Mouse (Mus musculus): ENCODE measurements around the gene Jph2. TPM values are rescaled to one million over a fixed set of nuclear protein-coding genes. Genes with fewer than 3 reads are reported as not detected.
A peak's percentile ranks its signal among the peaks of the same experiment; 100 is the strongest.

The Jph2 gene
- polyA plus RNA-seq, 1 experiment from 2014 or later, result 0.26 TPM

GRCm38 (mm10) chr2:163381246-163381645 is 16.5 kb downstream of the Jph2 start:
- Histone ChIP-seq H3K9ac (ENCODE audit: low read depth, low read length) (no peak overlapping the region), H3K27ac (ENCODE audit: low read depth, low read length) (no peak overlapping the region), H3K36me3 (ENCODE audit: control insufficient read depth, insufficient read depth, low read length) (no peaks in the 10 kb centered on the region), H3K4me1 (replicated peaks; ENCODE audit: control insufficient read depth, insufficient read depth, low read length) (no peaks in the 10 kb centered on the region), H3K27me3 (replicated peaks; ENCODE audit: control insufficient read depth, insufficient read depth, low read length) (peaks cover 11% of the 10 kb centered on the region), H3K4me2 (no peak overlapping the region), H3K4me3 (ENCODE audit: low read depth, low read length) (no peak overlapping the region), H3K9me3 (ENCODE audit: control insufficient read depth, low read length) (no peaks in the 10 kb centered on the region)
- DNase-seq (ENCODE audit: low spot score), result no peak
- no peak for ATAC-seq (replicated peaks; ENCODE audit: low FRiP score)
- WGBS, result 79% methylated on average over 8 of the region's 8 CpGs

- Histone ChIP-seq H3K4me3 (ENCODE audit: low read depth, low read length) (no peak overlapping the region), H3K4me1 (replicated peaks; ENCODE audit: control insufficient read depth, insufficient read depth, low read length) (no peaks in the 10 kb centered on the region), H3K27me3 (replicated peaks; ENCODE audit: control insufficient read depth, insufficient read depth, low read length) (peaks cover 30% of the 10 kb centered on the region), H3K36me3 (ENCODE audit: control insufficient read depth, insufficient read depth, low read length) (no peaks in the 10 kb centered on the region), H3K9ac (ENCODE audit: low read depth, low read length) (no peak overlapping the region), H3K27ac (ENCODE audit: low read depth, low read length) (no peak overlapping the region), H3K9me3 (ENCODE audit: control insufficient read depth, low read length) (no peaks in the 10 kb centered on the region), H3K4me2 (no peak overlapping the region)
- 68% methylated on average over 5 of the region's 5 CpGs for WGBS
- DNase-seq (ENCODE audit: low spot score), result no peak
- ATAC-seq (replicated peaks; ENCODE audit: low FRiP score), result no peak
Measured at GRCm38 (mm10) chr2:163379366-163379765, 18.4 kb downstream of the Jph2 start.

- Histone ChIP-seq H3K27me3 (replicated peaks; ENCODE audit: control insufficient read depth, insufficient read depth, low read length) (peaks cover 36% of the 10 kb centered on the region), H3K4me2 (peak overlapping the region; percentile 23; the same call in 1 of the 2 replicates), H3K4me3 (ENCODE audit: low read depth, low read length) (no peak overlapping the region), H3K9ac (ENCODE audit: low read depth, low read length) (no peak overlapping the region), H3K36me3 (ENCODE audit: control insufficient read depth, insufficient read depth, low read length) (no peaks in the 10 kb centered on the region), H3K9me3 (ENCODE audit: control insufficient read depth, low read length) (no peaks in the 10 kb centered on the region), H3K27ac (ENCODE audit: low read depth, low read length) (no peak overlapping the region), H3K4me1 (replicated peaks; ENCODE audit: control insufficient read depth, insufficient read depth, low read length) (no peaks in the 10 kb centered on the region)
- DNase-seq (ENCODE audit: low spot score), result no peak
- WGBS, result 30% methylated on average over 33 of the region's 33 CpGs
- no peak for ATAC-seq (replicated peaks; ENCODE audit: low FRiP score)
Measured at GRCm38 (mm10) chr2:163376082-163376481, 21.7 kb downstream of the Jph2 start.

- no peaks in the 10 kb centered on the region for H3K36me3 ChIP-seq (ENCODE audit: control insufficient read depth, insufficient read depth, low read length)
- H3K4me1 ChIP-seq (replicated peaks; ENCODE audit: control insufficient read depth, insufficient read depth, low read length), result no peaks in the 10 kb centered on the region
- H3K9me3 ChIP-seq (ENCODE audit: control insufficient read depth, low read length), result no peaks in the 10 kb centered on the region
- H3K4me3 ChIP-seq (ENCODE audit: low read depth, low read length), result no peak overlapping the region
- H3K4me2 ChIP-seq, result no peak overlapping the region
- H3K27ac ChIP-seq (ENCODE audit: low read depth, low read length), result no peak overlapping the region
- no peak for ATAC-seq (replicated peaks; ENCODE audit: low FRiP score)
- no peak overlapping the region for H3K9ac ChIP-seq (ENCODE audit: low read depth, low read length)
- WGBS, result 33% methylated on average over 35 of the region's 35 CpGs
- DNase-seq (ENCODE audit: low spot score), result no peak
- peaks cover 36% of the 10 kb centered on the region for H3K27me3 ChIP-seq (replicated peaks; ENCODE audit: control insufficient read depth, insufficient read depth, low read length)
Measured at GRCm38 (mm10) chr2:163375468-163375867, 22.3 kb downstream of the Jph2 start.

- no peak for ATAC-seq (replicated peaks; ENCODE audit: low FRiP score)
- no peak for DNase-seq (ENCODE audit: low spot score)
- no peaks in the 10 kb centered on the region for H3K4me1 ChIP-seq (replicated peaks; ENCODE audit: control insufficient read depth, insufficient read depth, low read length)
- no peak overlapping the region for H3K4me2 ChIP-seq
- H3K9ac ChIP-seq (ENCODE audit: low read depth, low read length), result no peak overlapping the region
- H3K9me3 ChIP-seq (ENCODE audit: control insufficient read depth, low read length), result no peaks in the 10 kb centered on the region
- H3K27ac ChIP-seq (ENCODE audit: low read depth, low read length), result no peak overlapping the region
- peaks cover 36% of the 10 kb centered on the region for H3K27me3 ChIP-seq (replicated peaks; ENCODE audit: control insufficient read depth, insufficient read depth, low read length)
- no peak overlapping the region for H3K4me3 ChIP-seq (ENCODE audit: low read depth, low read length)
- WGBS, result 67% methylated on average over 1 of the region's 1 CpGs
- H3K36me3 ChIP-seq (ENCODE audit: control insufficient read depth, insufficient read depth, low read length), result no peaks in the 10 kb centered on the region
Measured at GRCm38 (mm10) chr2:163372627-163373026, 25.2 kb downstream of the Jph2 start.

GRCm38 (mm10) chr2:163370175-163370574 is 27.6 kb downstream of the Jph2 start:
- Histone ChIP-seq H3K4me1 (replicated peaks; ENCODE audit: control insufficient read depth, insufficient read depth, low read length) (no peaks in the 10 kb centered on the region), H3K9ac (ENCODE audit: low read depth, low read length) (no peak overlapping the region), H3K27me3 (replicated peaks; ENCODE audit: control insufficient read depth, insufficient read depth, low read length) (peaks cover 14% of the 10 kb centered on the region), H3K4me3 (ENCODE audit: low read depth, low read length) (no peak overlapping the region), H3K9me3 (ENCODE audit: control insufficient read depth, low read length) (no peaks in the 10 kb centered on the region), H3K27ac (ENCODE audit: low read depth, low read length) (no peak overlapping the region), H3K36me3 (ENCODE audit: control insufficient read depth, insufficient read depth, low read length) (no peaks in the 10 kb centered on the region), H3K4me2 (no peak overlapping the region)
- WGBS, result 51% methylated on average over 4 of the region's 4 CpGs
- ATAC-seq (replicated peaks; ENCODE audit: low FRiP score), result no peak
- DNase-seq (ENCODE audit: low spot score), result no peak

GRCm38 (mm10) chr2:163364785-163365541 is 32.8 kb downstream of the Jph2 start:
- 72% methylated on average over 18 of the region's 18 CpGs for WGBS

GRCm38 (mm10) chr2:163362940-163363921 is 34.6 kb downstream of the Jph2 start:
- 57% methylated on average over 12 of the region's 12 CpGs for WGBS
- Histone ChIP-seq H3K27ac (ENCODE audit: low read depth, low read length) (peak overlapping the region; percentile 16; the same call in 1 of the 2 replicates), H3K9ac (ENCODE audit: low read depth, low read length) (peak overlapping the region; percentile 32; the same call in 1 of the 2 replicates), H3K36me3 (ENCODE audit: control insufficient read depth, insufficient read depth, low read length) (no peaks in the 10 kb centered on the region), H3K4me2 (peak overlapping the region; percentile 36), H3K27me3 (replicated peaks; ENCODE audit: control insufficient read depth, insufficient read depth, low read length) (no peaks in the 10 kb centered on the region), H3K9me3 (ENCODE audit: control insufficient read depth, low read length) (no peaks in the 10 kb centered on the region), H3K4me1 (replicated peaks; ENCODE audit: control insufficient read depth, insufficient read depth, low read length) (peaks cover 30% of the 10 kb centered on the region), H3K4me3 (ENCODE audit: low read depth, low read length) (no peak overlapping the region)
- DNase-seq (ENCODE audit: low spot score), result no peak
- ATAC-seq (replicated peaks; ENCODE audit: low FRiP score), result peak; percentile 68

More at GRCm38 (mm10) chr2:163364785-163365541, 32.8 kb downstream of the Jph2 start:
- no peaks in the 10 kb centered on the region for H3K27me3 ChIP-seq (replicated peaks; ENCODE audit: control insufficient read depth, insufficient read depth, low read length)
- H3K36me3 ChIP-seq (ENCODE audit: control insufficient read depth, insufficient read depth, low read length), result no peaks in the 10 kb centered on the region
- H3K9me3 ChIP-seq (ENCODE audit: control insufficient read depth, low read length), result no peaks in the 10 kb centered on the region
- H3K4me1 ChIP-seq (replicated peaks; ENCODE audit: control insufficient read depth, insufficient read depth, low read length), result peaks cover 21% of the 10 kb centered on the region
- DNase-seq (ENCODE audit: low spot score) (no peak), ATAC-seq (replicated peaks; ENCODE audit: low FRiP score) (no peak)
- no peak overlapping the region for H3K4me3 ChIP-seq (ENCODE audit: low read depth, low read length)
- H3K9ac ChIP-seq (ENCODE audit: low read depth, low read length), result no peak overlapping the region
- H3K27ac ChIP-seq (ENCODE audit: low read depth, low read length), result no peak overlapping the region
- no peak overlapping the region for H3K4me2 ChIP-seq

Data from liver, embryonic 11.5 days (tissue).